Mouse (Mus musculus) small intestine, adult 10 weeks (tissue): Measurements from ENCODE around the gene Cdh6. TPM values are rescaled to one million over a fixed set of nuclear protein-coding genes. Genes with fewer than 3 reads are reported as not detected.

Source experiments
- polyA plus RNA-seq: library from polyadenylated mRNA; stranded (reverse); fragments of 350-450 nt; fragmentation: Illumina TruSeq; extraction: RNeasy Lipid Tissue Mini Kit (QIAGEN cat#74804); gene quantifications from one replicate; pipeline ENCODE4 v1.2.3, GENCODE M21; 2014; ENCODE audit warnings: low replicate concordance

Gene Cdh6
- 1.4 TPM for polyA plus RNA-seq

GRCm38 (mm10) chr15:13173071-13173778 is at the start of gene Cdh6:
Gene Cdh6 (minus strand): TSS chr15:13173675.

